Mouse (Mus musculus) liver, postnatal 0 days (tissue): ENCODE measurements around the gene Camk1g. TPM values are rescaled to one million over a fixed set of nuclear protein-coding genes. Genes with fewer than 3 reads are reported as not detected.
A peak's percentile ranks its signal among the peaks of the same experiment; 100 is the strongest.

Experiments
- ATAC-seq: fragments of 200-750 bp; cut with Nextera tagmentation; 2 replicates; pipeline ENCODE4 v1.8.0; 2017; ENCODE audit warnings: mild to moderate bottlenecking, moderate library complexity
- DNase-seq: peaks from one replicate; pipeline ENCODE4 v3.0.0-alpha.2; 2016
- H3K27ac ChIP-seq: fragments of 300-500 bp; sonication (generic); 2 replicates; pipeline ENCODE4 v1.5.1; 2014; ENCODE audit warnings: antibody characterized with exemption, moderate library complexity, mild to moderate bottlenecking, low read depth
- H3K27me3 ChIP-seq: fragments of 300-500 bp; sonication (generic); 2 replicates; pipeline ENCODE4 v1.6.1; 2014; ENCODE audit warnings: low read length, control low read depth, mixed read lengths; ENCODE audit not compliant: insufficient read depth
- H3K36me3 ChIP-seq: fragments of 300-500 bp; sonication (generic); replicated peaks from 2 replicates; pipeline ENCODE4 v1.6.1; 2014; ENCODE audit warnings: mild to moderate bottlenecking, control low read depth, low read length, moderate library complexity, mixed read lengths; ENCODE audit not compliant: insufficient read depth
- H3K4me1 ChIP-seq: fragments of 300-500 bp; sonication (generic); 2 replicates; pipeline ENCODE4 v1.6.1; 2014; ENCODE audit warnings: antibody characterized with exemption, mild to moderate bottlenecking, control low read depth; ENCODE audit not compliant: insufficient read depth
- H3K4me2 ChIP-seq: fragments of 300-500 bp; sonication (generic); 2 replicates; pipeline ENCODE4 v1.6.1; 2014; ENCODE audit warnings: low read depth, mild to moderate bottlenecking, low read length, moderate library complexity, mixed read lengths
- H3K4me3 ChIP-seq: fragments of 300-500 bp; sonication (generic); 2 replicates; pipeline ENCODE4 v1.5.1; 2014; ENCODE audit warnings: low read depth, low read length
- H3K9ac ChIP-seq: fragments of 300-500 bp; sonication (generic); replicated peaks from 2 replicates; pipeline ENCODE4 v1.6.1; 2014; ENCODE audit warnings: mild to moderate bottlenecking, moderate library complexity
- H3K9me3 ChIP-seq: fragments of 300-500 bp; sonication (generic); 2 replicates; pipeline ENCODE4 v1.6.1; 2016; ENCODE audit warnings: mild to moderate bottlenecking, control low read depth, low read length, mixed read lengths
- CTCF ChIP-seq: sonication (generic); IDR thresholded peaks from 2 replicates; pipeline ENCODE4 v1.5.1; 2016; ENCODE audit warnings: antibody characterized with exemption, low read depth
- EP300 ChIP-seq: IDR thresholded peaks from 2 replicates; pipeline ENCODE4 v1.6.1; 2016; ENCODE audit warnings: antibody characterized with exemption, low read depth, mild to moderate bottlenecking
- WGBS: fragments of 180-500 bp; shearing (Covaris S2); extraction: QIAGEN DNeasy Blood & Tissue Kit; methylation state at CpG from one replicate; pipeline ENCODE4 v1.1.7; 2014; ENCODE audit not compliant: insufficient replicate concordance; 5-methylcytosine and 5-hydroxymethylcytosine counted together
- polyA plus RNA-seq: library from polyadenylated mRNA; unstranded; fragments of >200 nt; fragmentation: Nextera tagmentation; extraction: Ambion mirVana; gene quantifications from 2 replicates; pipeline ENCODE4 v1.2.1, GENCODE M21; 2015

Gene Camk1g
- polyA plus RNA-seq, 1 experiment from 2014 or later, result 0.15 TPM

GRCm38 (mm10) chr1:193368055-193368454 is 2.0 kb downstream of the Camk1g start:
- Histone ChIP-seq H3K27me3 (0 out of 2 replicates have a peak, but pooled peaks cover 2% of the 10 kb centered on the region), H3K9ac (no peak overlapping the region), H3K27ac (no peak overlapping the region), H3K4me2 (no peak overlapping the region), H3K4me1 (no peaks in the 10 kb centered on the region), H3K9me3 (no peaks in the 10 kb centered on the region), H3K4me3 (no peak overlapping the region), H3K36me3 (no peaks in the 10 kb centered on the region)
- 67% methylated on average over 10 of the region's 10 CpGs for WGBS
- no peak for ATAC-seq
- TF ChIP-seq EP300 (no peak), CTCF (no peak)
- DNase-seq, result no peak

- DNase-seq, result peak; percentile 56
- Histone ChIP-seq H3K9ac (no peak overlapping the region), H3K27me3 (0 out of 2 replicates have a peak, but pooled peaks cover 2% of the 10 kb centered on the region), H3K4me2 (no peak overlapping the region), H3K36me3 (no peaks in the 10 kb centered on the region), H3K27ac (no peak overlapping the region), H3K9me3 (no peaks in the 10 kb centered on the region), H3K4me1 (no peaks in the 10 kb centered on the region), H3K4me3 (no peak overlapping the region)
- 53% methylated on average over 5 of the region's 5 CpGs for WGBS
- TF ChIP-seq EP300 (no peak), CTCF (peak; percentile 79)
- ATAC-seq, result peak; percentile 33; the same call in 1 of the 2 replicates
These were observed 6.3 kb downstream of the Camk1g start for GRCm38 (mm10) chr1:193363801-193364231.

GRCm38 (mm10) chr1:193362078-193362477 is 8.0 kb downstream of the Camk1g start:
- H3K27me3 ChIP-seq, result 0 out of 2 replicates have a peak, but pooled peaks cover 2% of the 10 kb centered on the region
- no peaks in the 10 kb centered on the region for H3K4me1 ChIP-seq
- H3K36me3 ChIP-seq, result no peaks in the 10 kb centered on the region
- H3K9ac ChIP-seq, result no peak overlapping the region
- H3K9me3 ChIP-seq, result no peaks in the 10 kb centered on the region
- DNase-seq, result no peak
- H3K27ac ChIP-seq, result no peak overlapping the region
- H3K4me3 ChIP-seq, result no peak overlapping the region
- no peak for ATAC-seq
- 70% methylated on average over 7 of the region's 7 CpGs for WGBS
- H3K4me2 ChIP-seq, result no peak overlapping the region
- TF ChIP-seq CTCF (no peak), EP300 (no peak)

GRCm38 (mm10) chr1:193361181-193361580 is 8.9 kb downstream of the Camk1g start:
- no peak overlapping the region for H3K4me3 ChIP-seq
- no peak for DNase-seq
- no peaks in the 10 kb centered on the region for H3K36me3 ChIP-seq
- 67% methylated on average over 6 of the region's 6 CpGs for WGBS
- no peaks in the 10 kb centered on the region for H3K4me1 ChIP-seq
- H3K4me2 ChIP-seq, result no peak overlapping the region
- H3K9ac ChIP-seq, result no peak overlapping the region
- TF ChIP-seq CTCF (no peak), EP300 (no peak)
- no peaks in the 10 kb centered on the region for H3K9me3 ChIP-seq
- ATAC-seq, result no peak
- 0 out of 2 replicates have a peak, but pooled peaks cover 2% of the 10 kb centered on the region for H3K27me3 ChIP-seq
- no peak overlapping the region for H3K27ac ChIP-seq

GRCm38 (mm10) chr1:193359199-193359598 is 10.9 kb downstream of the Camk1g start:
- no peaks in the 10 kb centered on the region for H3K36me3 ChIP-seq
- no peaks in the 10 kb centered on the region for H3K9me3 ChIP-seq
- 0 out of 2 replicates have a peak, but pooled peaks cover 1% of the 10 kb centered on the region for H3K27me3 ChIP-seq
- H3K4me1 ChIP-seq, result no peaks in the 10 kb centered on the region
- no peak overlapping the region for H3K4me3 ChIP-seq
- no peak overlapping the region for H3K9ac ChIP-seq
- ATAC-seq, result no peak
- TF ChIP-seq EP300 (no peak), CTCF (no peak)
- no peak overlapping the region for H3K4me2 ChIP-seq
- DNase-seq, result no peak
- no peak overlapping the region for H3K27ac ChIP-seq
- 63% methylated on average over 3 of the region's 3 CpGs for WGBS

GRCm38 (mm10) chr1:193351583-193351982 is 18.5 kb downstream of the Camk1g start:
- Histone ChIP-seq H3K9ac (no peak overlapping the region), H3K4me1 (no peaks in the 10 kb centered on the region), H3K4me2 (no peak overlapping the region), H3K27me3 (no peaks in the 10 kb centered on the region), H3K4me3 (no peak overlapping the region), H3K27ac (no peak overlapping the region), H3K9me3 (no peaks in the 10 kb centered on the region), H3K36me3 (no peaks in the 10 kb centered on the region)
- no peak for TF ChIP-seq EP300
- no peak for TF ChIP-seq CTCF
- DNase-seq (no peak), ATAC-seq (no peak)
- WGBS, result 75% methylated on average over 3 of the region's 3 CpGs

- H3K4me2 ChIP-seq, result no peak overlapping the region
- H3K36me3 ChIP-seq, result no peaks in the 10 kb centered on the region
- DNase-seq (no peak), ATAC-seq (no peak)
- no peak overlapping the region for H3K4me3 ChIP-seq
- no peak overlapping the region for H3K27ac ChIP-seq
- no peak for TF ChIP-seq EP300
- no peak for TF ChIP-seq CTCF
- H3K27me3 ChIP-seq, result no peaks in the 10 kb centered on the region
- H3K4me1 ChIP-seq, result no peaks in the 10 kb centered on the region
- 90% methylated on average over 2 of the region's 2 CpGs for WGBS
- H3K9me3 ChIP-seq, result no peaks in the 10 kb centered on the region
- no peak overlapping the region for H3K9ac ChIP-seq
These were observed 19.6 kb downstream of the Camk1g start for GRCm38 (mm10) chr1:193350546-193350801.
